Mouse (Mus musculus): ENCODE results near the gene Cox6b1. TPM values are rescaled to one million over a fixed set of nuclear protein-coding genes. Genes with fewer than 3 reads are reported as not detected.
A peak's percentile ranks its signal among the peaks of the same experiment; 100 is the strongest.

The Cox6b1 gene
- total and polyA plus RNA-seq, 3 experiments: 432 to 776 (median 581) TPM

DNA sequence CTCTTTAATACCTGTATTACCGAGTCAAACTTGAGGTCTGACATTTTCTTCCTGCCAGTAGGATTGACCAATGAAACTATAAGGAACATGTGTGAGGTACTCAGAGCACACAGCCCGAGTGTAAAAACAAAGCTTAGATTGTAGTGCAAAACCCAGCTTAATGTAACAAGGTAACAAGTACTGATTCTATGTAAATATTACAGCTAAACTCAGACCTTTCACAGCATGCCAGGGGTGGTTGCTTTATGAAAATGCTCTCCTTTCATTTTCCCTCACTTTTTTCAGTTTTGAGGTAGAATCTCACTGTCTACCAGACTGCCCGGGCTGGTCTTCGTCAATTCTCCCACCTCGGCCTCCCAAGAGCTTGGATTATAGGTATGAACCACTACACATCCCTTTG lies 29.9 kb downstream of the Cox6b1 start:
- Histone ChIP-seq H3K9ac (ENCODE audit: insufficient read depth, low read depth) (peak overlapping the region; percentile 46), H3K36me3 (replicated peaks in 1 of 2; ENCODE audit: control insufficient read depth in 1 of 2, insufficient read depth in 1 of 2, low read length in 1 of 2) (peaks cover 0 to 4% of the 10 kb centered on the region in 2 experiments), H3K79me2 (replicated peaks; ENCODE audit: control insufficient read depth, extremely low read depth, insufficient read depth, poor library complexity, severe bottlenecking) (peaks cover 19% of the 10 kb centered on the region), H3K4me1 (ENCODE audit: control insufficient read depth in 1 of 2, insufficient read depth in 2 of 2) (peaks cover 16 to 39% of the 10 kb centered on the region in 2 experiments), H3K27me3 (replicated peaks) (no peaks in the 10 kb centered on the region), H3K27ac (ENCODE audit: insufficient read depth, low read depth) (peak overlapping the region; percentile 100; the same call in 1 of the 2 replicates), H3K4me3 (replicated peaks in 1 of 3; ENCODE audit: low read depth in 2 of 3, low read length in 2 of 3, poor library complexity in 1 of 3) (no peak overlapping the region), H3K4me2 (ENCODE audit: insufficient read depth, low read depth, poor library complexity, severe bottlenecking) (peak overlapping the region; percentile 59), H3K9me3 (replicated peaks; ENCODE audit: low read length) (peaks cover 3% of the 10 kb centered on the region)
- in situ Hi-C loops (cut with MboI; ENCODE audit: low pct_ligation_motif_present, low pct_unique_long_range_greater_than_20kb, low sequenced_read_pairs): no loop called here
- dilution Hi-C loops (cut with MboI; ENCODE audit: extremely low pct_ligation_motif_present, extremely low pct_unique_long_range_greater_than_20kb, low sequenced_read_pairs): no loop called here
- TF ChIP-seq MXI1 (IDR thresholded peaks at IDR 0.05; ENCODE audit: low read depth, low read length) (0 out of 2 replicates have a peak, but pooled peaks have one; percentile 27), CHD2 (IDR thresholded peaks at IDR 0.05; ENCODE audit: low read length) (no peak), IRF4 (IDR thresholded peaks at IDR 0.05; ENCODE audit: low read depth, low read length) (peak; percentile 65), JUND (conservative IDR thresholded peaks at IDR 0.05; ENCODE audit: low read depth, low read length) (no peak), GABPA (IDR thresholded peaks at IDR 0.05; ENCODE audit: insufficient replicate concordance, low read depth, low read length) (no peak), RCOR1 (conservative IDR thresholded peaks at IDR 0.05; ENCODE audit: low read depth, low read length) (no peak), USF1 (IDR thresholded peaks at IDR 0.05; ENCODE audit: low read depth, low read length) (no peak), POLR2A (IDR thresholded peaks at IDR 0.05; ENCODE audit: low read depth, low read length) (no peak), MYC (IDR thresholded peaks at IDR 0.05; ENCODE audit: low read depth, low read length) (no peak), ZKSCAN1 (IDR thresholded peaks at IDR 0.05; ENCODE audit: borderline replicate concordance, low read depth, low read length) (no peak), MAX (IDR thresholded peaks at IDR 0.05; ENCODE audit: low read length) (peak; percentile 52; the same call in 1 of the 2 replicates), KAT2A (IDR thresholded peaks at IDR 0.05; ENCODE audit: insufficient replicate concordance, low read length) (no peak), POLR2AphosphoS2 (IDR thresholded peaks at IDR 0.05; ENCODE audit: low read depth, low read length) (no peak), USF2 (conservative IDR thresholded peaks at IDR 0.05; ENCODE audit: low read depth, low read length) (no peak), MAFK (IDR thresholded peaks at IDR 0.05; ENCODE audit: insufficient replicate concordance, low read length) (0 out of 2 replicates have a peak, but pooled peaks have one; percentile 16), CHD1 (IDR thresholded peaks at IDR 0.05; ENCODE audit: low read depth, low read length) (no peak), TBP (conservative IDR thresholded peaks at IDR 0.05; ENCODE audit: low read depth, low read length) (no peak), NRF1 (IDR thresholded peaks at IDR 0.05; ENCODE audit: low read depth, low read length) (no peak), E2F4 (IDR thresholded peaks at IDR 0.05; ENCODE audit: insufficient replicate concordance, low read depth, low read length) (no peak), SMC3 (IDR thresholded peaks at IDR 0.05; ENCODE audit: low read depth, low read length) (no peak), ETS1 (conservative IDR thresholded peaks at IDR 0.05; ENCODE audit: low read depth, low read length) (no peak), JUN (IDR thresholded peaks at IDR 0.05; ENCODE audit: insufficient read depth, low read depth, low read length) (no peak), SIN3A (IDR thresholded peaks at IDR 0.05; ENCODE audit: low read length) (peak; percentile 32; the same call in 1 of the 2 replicates), EP300 (IDR thresholded peaks at IDR 0.05; ENCODE audit: low read length) (peak; percentile 67), TCF12 (IDR thresholded peaks at IDR 0.05; ENCODE audit: low read depth, low read length) (0 out of 2 replicates have a peak, but pooled peaks have one; percentile 33), NELFE (IDR thresholded peaks at IDR 0.05; ENCODE audit: low read depth, low read length) (no peak), RAD21 (IDR thresholded peaks at IDR 0.05; ENCODE audit: low read depth, low read length) (no peak), ZNF384 (IDR thresholded peaks at IDR 0.05; ENCODE audit: low read depth, low read length) (peak; percentile 35; the same call in 1 of the 2 replicates), CTCF (conservative IDR thresholded peaks at IDR 0.05 in 1 of 2, IDR thresholded peaks at IDR 0.05 in 1 of 2; ENCODE audit: low read depth in 2 of 2, low read length in 2 of 2) (no peak), MAZ (IDR thresholded peaks at IDR 0.05; ENCODE audit: low read depth, low read length) (no peak), ZMIZ1 (IDR thresholded peaks at IDR 0.05; ENCODE audit: low read depth, low read length) (no peak), BHLHE40 (IDR thresholded peaks at IDR 0.05; ENCODE audit: low read depth, low read length) (0 out of 2 replicates have a peak, but pooled peaks have one; percentile 19), ZC3H11A (IDR thresholded peaks at IDR 0.05; ENCODE audit: low read depth, low read length) (no peak), UBTF (IDR thresholded peaks at IDR 0.05; ENCODE audit: low read depth, low read length) (no peak), MEF2A (IDR thresholded peaks at IDR 0.05; ENCODE audit: borderline replicate concordance, low read depth, low read length) (no peak), ELF1 (IDR thresholded peaks at IDR 0.05; ENCODE audit: low read depth, low read length) (no peak), HCFC1 (IDR thresholded peaks at IDR 0.05; ENCODE audit: low read depth, low read length) (no peak), PAX5 (IDR thresholded peaks at IDR 0.05; ENCODE audit: low read length) (no peak)
- no peak for DNase-seq (ENCODE audit: extremely low read depth)
